Mouse (Mus musculus) embryonic fibroblast, embryonic 13.5 days (primary cell): Measurements from ENCODE around the gene Haus5.

Experiments used
- CTCF ChIP-seq: IDR thresholded peaks from 2 replicates; pipeline ENCODE4 v1.5.1; 2011; ENCODE audit warnings: mild to moderate bottlenecking, control low read depth, low read length, moderate library complexity, borderline replicate concordance; ENCODE audit not compliant: insufficient read depth
- POLR2A ChIP-seq: IDR thresholded peaks from 2 replicates; pipeline ENCODE4 v1.6.1; 2011; ENCODE audit warnings: low read depth, mild to moderate bottlenecking, control low read depth, low read length, moderate library complexity

GRCm38 (mm10) chr7:30707441-30707840 lies 42.6 kb upstream of the Haus5 start:
- TF ChIP-seq CTCF (no peak), POLR2A (no peak)
